Mouse (Mus musculus) cerebral cortex, adult 2 months (tissue): ENCODE results near the gene Qsox1.

Experiments used
- WGBS: fragments of 180-500 bp; shearing (Covaris S2); methylation state at CpG from one replicate; pipeline ENCODE4 v1.1.7; 2018; 5-methylcytosine and 5-hydroxymethylcytosine counted together

Gene Qsox1

DNA sequence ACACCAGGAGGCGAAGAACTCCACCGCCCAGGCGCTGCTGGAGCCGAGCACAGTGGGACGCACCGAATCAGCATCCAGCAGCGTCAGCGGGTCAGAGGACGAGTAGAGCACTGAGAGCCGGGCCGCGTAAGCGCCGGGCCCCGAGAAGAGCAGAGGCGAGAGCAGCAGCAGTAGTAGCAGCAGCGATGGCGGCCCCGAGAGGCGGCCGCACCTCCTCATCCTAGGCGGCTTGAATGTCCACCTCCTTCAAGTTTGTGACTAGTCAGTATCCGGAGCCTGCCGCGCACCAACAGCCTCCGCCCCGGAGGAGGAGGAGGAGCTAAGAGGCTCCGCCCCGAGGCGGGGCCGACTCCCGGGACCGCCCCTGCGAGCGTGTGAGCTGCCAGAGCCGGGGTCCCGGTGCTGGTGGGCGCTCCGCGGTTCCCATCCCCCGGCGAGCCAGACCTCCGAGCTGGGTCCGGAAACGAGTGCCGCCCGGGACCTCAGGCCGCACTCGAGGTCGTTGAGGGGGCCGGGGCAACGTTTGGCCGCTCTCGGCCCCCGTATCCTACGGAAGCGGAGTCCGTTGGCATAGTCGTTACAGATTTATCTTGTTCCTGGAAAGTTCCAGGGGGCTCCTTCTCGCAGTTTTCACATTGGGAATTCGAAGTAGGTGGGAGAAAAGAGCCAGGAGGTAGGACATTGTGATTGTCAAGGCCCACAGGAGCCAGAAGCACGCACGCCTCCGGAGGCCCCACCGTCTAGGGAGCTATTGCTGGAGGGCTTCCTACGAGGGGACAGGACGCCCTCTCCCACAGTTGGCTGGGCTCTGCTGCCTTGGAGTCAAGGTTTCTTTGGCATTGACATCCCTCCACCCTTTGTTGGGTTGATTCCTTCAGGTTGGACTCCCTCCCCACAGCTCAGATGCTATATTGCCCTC, at the start of gene Qsox1:
Gene Qsox1 (minus strand): TSS at position 309 of the 919 bp plus-strand sequence.
- WGBS, result under 1% methylated on average over 67 of the region's 67 CpGs

DNA sequence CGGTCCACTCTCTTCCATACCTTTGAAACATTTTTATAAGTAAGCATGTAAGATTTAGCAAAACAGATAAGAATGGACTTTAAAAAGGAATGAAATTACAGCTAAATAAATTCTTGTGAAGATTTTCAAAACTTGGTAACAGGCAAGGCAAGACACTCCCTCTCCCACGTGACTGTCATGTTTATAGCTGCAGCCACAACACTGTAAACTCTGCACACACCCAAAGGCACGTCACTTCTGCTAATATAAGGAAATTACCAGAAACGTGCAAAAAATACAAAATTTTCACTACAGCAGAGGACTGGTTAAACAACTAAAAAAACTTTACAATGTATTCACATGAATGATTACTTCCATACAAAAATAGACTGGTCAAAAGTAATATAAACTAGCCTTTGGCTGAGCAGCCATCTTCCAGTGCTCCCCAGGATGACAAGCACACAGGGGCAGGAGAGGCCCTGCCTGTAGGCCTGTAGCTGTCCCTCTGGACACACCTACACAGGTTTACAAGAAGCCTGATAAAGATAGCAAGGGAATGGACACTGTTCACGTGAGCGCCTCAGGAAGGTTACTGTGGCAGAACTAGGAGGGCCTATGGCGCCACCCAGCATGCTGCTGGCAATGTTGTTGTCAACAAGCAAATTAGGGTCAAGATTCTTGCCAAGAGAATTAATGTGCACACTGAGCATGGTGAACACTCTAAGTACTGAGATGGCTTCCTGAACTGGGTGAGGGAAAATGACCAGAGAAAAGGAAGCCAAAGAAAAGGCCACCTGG, 42.4 kb upstream of the Qsox1 start:
- 76% methylated on average over 7 of the region's 7 CpGs for WGBS

DNA sequence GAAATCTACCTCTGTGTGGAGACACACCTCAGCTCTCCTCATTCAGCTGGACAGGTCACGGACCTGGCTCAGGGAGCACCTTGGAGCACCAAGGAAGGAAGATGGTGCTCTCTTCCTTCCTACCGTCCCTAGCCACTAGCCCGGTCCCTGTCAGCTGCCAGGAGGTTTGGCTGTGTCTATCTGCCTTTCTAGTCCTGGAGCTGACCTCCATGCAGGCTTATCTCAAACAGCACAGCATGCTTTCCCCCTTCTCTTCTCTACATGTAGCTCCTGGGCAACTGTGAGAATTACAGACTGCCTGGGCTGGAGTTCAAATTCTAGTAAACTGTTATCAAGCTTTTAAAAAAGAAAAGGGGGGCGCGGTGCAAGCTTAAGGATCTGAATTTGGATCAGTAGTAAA, 40.3 kb upstream of the Qsox1 start:
- WGBS, result 88% methylated on average over 5 of the region's 5 CpGs

DNA sequence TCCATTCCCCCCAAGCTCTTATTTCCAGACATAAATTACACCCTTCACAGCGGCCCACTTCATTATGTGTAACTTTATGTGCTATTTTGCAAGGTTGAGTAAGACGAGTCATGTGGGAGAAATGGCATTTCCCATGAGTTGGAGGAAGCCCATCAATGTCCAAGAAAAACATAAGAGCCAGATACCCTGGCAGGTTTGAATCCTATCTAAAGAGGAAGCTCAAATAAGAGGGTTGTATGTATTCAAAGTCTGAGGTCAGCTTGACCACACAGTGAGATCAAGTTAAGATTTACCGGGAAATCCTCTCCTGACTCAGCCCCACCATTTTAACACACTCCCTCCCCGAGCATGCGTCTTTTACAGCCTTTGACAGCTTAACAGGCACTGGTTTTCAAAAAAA, 31.5 kb upstream of the Qsox1 start:
- 64% methylated on average over 5 of the region's 5 CpGs for WGBS

DNA sequence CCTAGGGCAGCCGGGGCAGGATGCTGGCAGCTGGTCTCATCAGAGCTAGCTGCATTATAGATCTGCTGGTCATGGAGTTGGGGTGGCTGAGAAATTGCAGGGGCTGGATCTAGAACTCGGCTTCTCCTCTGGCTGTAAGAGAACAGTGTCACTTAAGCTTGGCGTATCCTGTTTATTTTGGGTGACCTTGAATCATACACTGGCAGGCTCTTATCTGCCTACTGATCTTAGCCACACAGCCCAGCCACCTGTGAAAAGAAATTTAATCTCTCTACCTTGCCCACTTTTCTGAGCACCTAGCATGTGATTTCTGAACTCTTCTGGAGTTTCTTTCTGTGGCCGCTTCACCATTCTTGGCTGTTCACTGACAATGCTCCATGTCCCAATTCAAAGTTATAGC, 30.8 kb upstream of the Qsox1 start:
- WGBS, result 76% methylated on average over 4 of the region's 4 CpGs

DNA sequence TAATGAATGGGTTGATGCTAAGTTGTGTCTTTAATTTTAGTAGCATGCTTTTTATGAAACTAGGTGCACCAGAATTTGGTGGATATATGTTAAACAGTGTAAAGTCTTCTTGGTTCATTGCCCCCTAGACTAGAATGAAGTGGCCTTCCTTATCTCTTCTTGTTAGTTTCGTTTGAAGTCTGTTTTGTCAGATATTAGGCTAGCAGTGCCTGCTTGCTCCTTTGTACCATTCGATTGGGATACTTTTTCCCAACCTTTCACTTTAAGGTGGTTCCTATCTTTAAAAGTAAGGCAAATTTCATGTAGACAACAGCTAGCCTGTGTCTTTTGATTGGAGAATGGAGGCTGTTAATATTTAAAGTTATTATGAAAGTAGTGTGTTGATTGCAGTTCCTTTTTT, 23.0 kb upstream of the Qsox1 start:
- WGBS, result 82% methylated on average over 2 of the region's 2 CpGs

DNA sequence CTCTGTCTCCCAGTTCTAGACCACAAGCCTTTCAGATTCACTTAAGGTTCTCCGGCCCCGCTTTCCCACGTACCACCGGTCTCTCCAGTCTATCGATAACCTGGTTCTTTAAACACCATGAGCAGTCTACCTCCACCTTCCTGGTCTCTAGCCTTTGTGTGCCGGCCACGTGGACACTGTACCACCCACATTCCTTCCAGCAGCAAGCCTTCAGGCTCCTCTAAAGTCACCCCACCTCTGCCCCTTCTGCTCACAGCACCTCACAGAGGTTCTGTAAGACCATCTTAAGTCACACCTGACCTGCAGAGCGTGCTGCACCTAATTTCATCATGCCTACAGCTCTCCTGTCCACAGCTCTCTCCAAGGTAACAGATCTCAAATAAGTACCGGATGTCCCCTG, 20.9 kb upstream of the Qsox1 start:
- WGBS, result 94% methylated on average over 9 of the region's 9 CpGs

DNA sequence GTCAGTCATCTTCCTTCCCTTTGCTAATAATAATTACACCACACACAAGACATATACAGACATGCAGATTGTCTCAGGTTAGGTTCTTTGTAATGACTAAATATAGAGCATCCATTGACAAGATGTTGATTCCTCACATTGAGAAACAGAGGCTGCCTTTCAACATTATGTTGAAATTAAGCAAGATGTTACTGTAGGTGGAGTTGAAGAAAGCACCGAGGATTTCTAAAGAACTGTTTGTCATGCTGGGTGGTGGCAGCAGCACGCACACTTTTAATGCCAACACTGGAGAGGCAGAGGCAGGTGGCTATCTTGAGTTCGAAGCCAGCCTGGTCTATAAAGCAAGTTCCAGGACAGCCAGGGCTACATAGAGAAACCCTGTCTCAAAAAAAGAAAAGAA, 19.3 kb upstream of the Qsox1 start:
- 65% methylated on average over 3 of the region's 3 CpGs for WGBS

DNA sequence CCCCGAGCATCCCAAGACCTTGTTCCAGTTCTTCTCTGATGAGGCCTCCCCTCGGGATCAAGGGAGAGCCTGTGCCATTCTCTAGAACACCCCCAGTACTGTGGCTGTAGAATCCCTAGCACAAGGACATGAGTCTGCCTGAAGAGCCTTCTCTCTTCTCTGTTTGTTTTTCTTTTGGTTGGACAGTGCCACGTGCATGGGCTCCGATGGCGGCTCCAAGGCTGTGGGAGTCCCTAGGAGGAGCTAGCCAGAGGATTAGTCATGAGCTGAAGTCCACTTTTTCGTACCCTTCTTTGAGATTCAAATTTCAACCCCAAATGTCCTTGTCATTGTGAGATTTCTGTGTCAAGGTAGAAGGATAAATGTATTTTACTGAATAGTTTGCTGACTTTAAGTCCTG, 18.2 kb upstream of the Qsox1 start:
- WGBS, result 77% methylated on average over 6 of the region's 6 CpGs

DNA sequence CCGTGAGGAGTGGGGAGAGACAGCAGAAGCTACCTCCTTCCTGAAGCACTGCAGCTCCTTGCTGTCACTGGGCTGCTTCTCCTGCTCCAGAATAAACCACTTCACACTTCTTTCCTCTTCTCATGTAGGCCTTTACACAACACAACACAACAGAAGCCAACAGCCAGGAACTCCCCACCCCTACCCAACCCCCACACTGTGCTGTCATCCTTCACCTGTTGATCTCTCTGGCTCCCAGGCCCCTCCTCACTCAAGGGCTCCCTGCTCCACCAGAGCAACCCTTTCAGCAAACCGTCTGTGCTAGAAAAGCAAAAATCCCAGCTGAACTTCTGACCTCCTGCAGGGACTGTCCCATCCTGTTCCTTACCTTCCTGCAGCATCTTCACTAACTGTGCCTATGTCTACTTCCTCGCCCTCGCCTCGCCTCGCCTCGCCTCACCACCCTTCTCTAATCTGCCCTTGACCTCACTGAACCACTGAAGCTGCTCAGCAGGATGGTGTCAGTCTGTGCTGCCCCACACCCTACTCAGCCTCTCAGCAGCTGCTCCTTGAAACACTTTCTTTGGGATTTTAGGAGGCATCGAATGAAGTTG, 15.1 kb upstream of the Qsox1 start:
- 83% methylated on average over 8 of the region's 8 CpGs for WGBS

DNA sequence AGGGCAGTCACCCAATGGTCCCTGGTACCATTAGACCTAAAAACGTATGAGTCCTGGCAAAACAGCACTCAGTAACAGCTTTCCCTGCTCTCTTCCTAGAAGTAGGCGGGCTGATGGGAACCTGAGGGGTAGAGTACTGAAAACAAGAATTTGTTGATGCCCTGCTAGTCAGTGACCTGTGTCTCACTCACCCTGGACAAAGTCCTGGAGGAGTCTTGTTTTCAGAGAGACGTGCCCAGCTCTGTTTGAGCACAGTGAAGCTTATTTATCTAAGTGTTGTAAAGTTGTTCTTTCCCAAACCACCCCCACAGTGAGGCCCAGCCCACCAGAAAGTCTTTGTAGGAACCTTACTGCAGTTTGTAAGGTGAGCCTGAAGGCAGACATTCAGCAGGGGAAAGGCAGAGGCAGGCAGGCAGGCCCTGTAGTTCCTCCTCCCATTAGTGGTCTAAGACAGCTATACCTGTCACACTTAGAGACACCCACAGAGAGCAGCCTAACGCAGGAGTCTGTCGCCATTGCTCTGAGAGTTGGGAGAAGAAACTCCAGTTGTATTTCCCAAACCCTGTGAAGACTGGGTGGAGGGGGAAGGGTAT, 14.2 kb upstream of the Qsox1 start:
- 68% methylated on average over 5 of the region's 5 CpGs for WGBS

DNA sequence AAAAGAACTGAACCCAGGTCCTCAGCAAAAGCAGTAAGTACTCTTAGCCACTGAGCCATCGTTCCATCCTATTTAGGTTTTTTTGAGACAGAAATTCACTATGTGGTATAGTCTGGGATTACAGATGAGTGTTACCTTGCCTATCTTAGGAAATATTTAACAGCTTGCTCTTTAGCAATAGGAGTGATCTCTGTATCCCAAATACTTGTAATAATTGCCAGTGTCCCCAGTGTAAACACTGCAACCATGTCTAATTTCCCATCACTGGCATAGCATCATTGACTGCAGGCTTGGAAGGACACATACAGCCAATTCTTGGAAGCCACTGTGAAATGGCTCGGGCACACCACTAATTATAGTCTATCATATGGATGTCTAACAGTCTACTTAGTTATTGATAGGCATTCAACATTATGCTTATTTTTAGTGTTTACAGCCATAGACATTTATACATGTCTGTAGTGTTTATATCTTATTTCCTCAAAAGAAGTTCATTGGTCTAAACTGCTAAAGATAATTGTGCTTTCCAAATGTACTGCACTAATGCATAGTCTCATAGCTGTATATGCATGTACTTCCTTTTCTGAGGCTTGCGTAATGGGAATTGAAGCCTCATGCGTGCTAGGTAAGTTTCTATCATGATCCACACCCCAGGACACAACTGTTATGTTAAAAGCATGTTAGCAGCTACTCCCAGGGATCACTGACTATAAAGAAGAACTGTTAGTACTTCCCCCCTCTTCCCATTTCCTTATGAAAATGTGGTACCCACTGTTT, 13.4 kb upstream of the Qsox1 start:
- WGBS, result 90% methylated on average over 4 of the region's 4 CpGs

DNA sequence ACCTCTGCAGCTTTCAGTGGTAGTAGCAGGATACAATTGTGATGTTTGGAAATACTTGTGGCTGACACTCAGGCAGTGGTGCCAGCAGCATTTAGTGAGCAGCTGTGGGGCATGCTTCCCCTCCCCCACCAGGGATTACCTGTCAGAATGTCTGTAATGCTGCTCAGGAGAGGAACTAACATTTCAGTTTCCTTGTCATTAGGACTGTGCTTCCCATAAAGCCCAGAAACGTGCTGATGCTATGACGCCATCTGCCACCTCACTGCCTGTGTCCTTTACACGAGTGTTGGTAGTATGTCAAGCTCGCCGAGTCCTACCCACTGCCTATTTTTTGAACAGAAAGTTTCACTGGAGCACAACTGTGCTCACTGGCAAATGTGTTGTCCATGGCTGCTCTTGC, 8.0 kb upstream of the Qsox1 start:
- 78% methylated on average over 5 of the region's 5 CpGs for WGBS

DNA sequence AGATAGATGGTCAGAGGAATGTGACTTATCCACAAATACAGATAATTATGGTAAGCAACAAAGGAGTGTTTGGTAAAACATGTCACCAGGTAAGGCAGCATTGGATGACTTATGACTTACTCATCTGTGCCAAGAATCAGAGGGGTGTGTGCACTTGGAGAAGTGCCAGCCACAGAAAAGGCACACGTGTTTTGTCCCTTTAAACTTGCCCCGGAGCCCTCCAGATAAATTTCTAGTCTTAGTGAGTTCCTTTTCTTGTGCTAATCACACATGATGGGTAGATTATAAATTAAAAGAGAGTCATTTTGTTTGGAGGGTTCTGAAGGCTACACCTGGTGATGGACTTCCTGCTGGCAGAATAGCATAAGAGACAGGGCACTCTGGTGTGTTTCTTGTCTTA, 3.5 kb upstream of the Qsox1 start:
- 72% methylated on average over 2 of the region's 2 CpGs for WGBS

DNA sequence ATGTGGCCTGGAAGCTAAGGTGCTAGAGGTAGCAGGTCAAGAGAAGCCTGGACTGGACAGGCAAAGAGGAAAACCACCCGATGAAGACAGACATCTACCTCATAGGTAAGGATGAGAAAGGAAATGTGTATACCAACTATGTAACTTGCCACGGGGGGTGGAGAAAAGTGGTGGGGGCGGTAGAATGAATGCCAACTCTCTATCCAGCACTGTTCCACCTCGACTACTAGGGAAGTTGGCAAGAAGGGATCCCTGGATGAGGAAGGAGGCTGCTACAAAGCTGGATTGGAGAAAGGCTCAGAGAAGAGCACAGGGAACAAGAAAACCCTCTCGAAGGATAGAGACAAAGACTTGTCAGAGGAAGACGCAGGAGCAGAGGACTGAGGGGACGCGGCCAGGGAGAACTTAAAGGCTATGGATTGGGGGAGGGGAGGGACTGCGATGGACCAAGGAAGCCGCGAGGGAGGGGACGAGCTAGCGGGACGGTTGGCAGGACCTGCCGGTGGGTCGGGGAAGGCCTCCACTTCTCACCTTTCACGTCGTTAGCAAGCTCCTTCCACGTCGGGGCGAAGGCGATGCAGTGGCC, 601 bp downstream of the Qsox1 start:
- WGBS, result 3% methylated on average over 22 of the region's 22 CpGs

DNA sequence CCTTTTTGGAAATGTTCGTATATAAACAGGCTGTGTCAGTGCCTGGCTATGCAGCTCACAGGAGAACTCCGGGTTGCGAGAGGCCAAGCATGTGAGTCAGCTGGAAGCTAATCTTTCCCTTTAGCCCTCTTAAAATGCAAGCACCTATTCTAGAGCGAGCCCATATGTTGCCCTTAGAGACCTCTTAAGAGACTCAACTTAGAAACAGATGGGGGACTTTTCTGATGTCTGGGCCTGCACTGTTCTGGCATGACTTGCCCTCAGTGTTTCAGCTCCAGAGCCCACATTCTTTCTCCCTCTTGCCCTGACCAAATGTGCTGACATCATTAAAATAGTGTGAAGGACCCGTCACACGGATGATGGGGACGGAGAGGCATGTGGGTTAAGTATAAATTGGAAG, 2.1 kb downstream of the Qsox1 start:
- 75% methylated on average over 7 of the region's 7 CpGs for WGBS

DNA sequence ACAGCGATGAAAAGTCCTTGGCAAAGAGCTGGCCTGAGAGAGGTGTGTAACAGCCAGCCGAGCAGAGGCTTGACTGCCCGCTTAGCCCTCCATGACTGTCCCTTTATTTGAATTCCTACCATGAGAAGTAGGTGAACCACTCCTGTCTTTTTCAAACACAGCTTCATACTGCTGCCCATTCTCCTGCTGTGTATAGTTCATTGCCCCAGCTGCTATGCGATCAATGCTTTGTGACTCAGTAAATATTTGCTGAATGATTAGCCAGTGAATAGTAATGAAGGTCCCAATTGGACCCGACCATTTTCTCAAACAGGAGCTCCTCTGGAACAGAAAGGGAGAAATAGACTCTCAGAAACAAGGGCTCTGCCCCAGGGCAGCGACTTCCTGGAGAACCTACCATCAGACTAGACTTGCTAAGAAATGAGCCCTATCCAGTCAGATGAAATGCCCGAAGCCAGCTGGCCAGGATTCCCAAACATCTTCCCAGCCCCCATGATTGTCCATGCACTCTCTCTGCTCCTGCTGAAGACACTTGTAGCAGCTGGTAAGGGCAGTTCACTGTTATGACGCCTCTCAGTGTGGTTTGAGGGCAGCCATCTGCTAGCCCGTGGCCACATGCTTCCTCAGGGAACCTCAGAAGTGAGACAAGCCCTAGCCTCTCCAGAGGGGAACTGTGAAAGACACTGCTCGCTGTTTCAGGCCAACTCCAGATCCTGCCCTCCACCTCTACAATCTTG, 2.8 kb downstream of the Qsox1 start:
- 75% methylated on average over 10 of the region's 10 CpGs for WGBS

DNA sequence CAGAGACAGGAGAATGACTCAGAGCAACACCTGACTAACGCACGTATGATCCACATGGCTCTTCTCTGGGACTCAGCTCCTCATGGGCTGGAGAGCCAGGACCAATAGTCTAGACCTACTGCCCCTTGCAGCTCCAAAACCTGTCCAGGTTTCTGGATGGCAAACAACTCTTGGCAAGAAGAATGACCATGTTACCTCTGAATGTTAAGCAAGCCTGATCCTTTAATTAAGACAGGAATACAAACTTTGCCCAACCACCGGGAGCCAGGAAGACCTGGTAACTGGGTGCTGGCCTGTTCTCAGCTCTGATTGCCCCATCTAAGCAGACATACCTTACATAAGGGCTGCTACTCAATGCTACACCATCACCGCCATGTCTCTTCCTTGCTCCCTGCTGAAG, 4.4 kb downstream of the Qsox1 start:
- 94% methylated on average over 4 of the region's 4 CpGs for whole genome bisulfite sequencing

DNA sequence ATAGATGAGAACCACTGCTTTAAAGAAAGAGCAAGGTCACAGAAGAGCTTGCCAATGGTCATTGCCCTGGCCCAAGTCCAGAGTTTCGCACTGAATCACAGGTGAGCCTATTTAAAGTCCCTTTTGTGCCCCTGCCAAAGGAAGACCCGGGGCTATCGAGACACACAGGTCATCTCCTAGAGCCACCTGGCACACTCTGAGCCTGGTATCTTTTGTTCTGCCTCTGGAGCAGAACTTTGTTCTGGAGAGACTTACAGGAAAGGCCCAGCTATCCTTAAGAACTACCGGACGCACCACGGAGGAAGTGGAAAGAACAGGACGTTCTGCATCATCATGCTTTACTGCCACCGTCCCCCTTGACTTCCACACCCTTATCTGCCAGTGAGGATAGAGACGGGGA, 7.1 kb downstream of the Qsox1 start:
- WGBS, result 83% methylated on average over 9 of the region's 9 CpGs
